Mouse (Mus musculus) lung, postnatal 25 days (tissue): ENCODE measurements around the gene Epb41l2.

Experiments used
- DNase-seq: peaks from one replicate; pipeline ENCODE4 v3.0.0; 2022; ENCODE audit warnings: low spot score

Epb41l2 gene

GRCm38 (mm10) chr10:25436703-25437401, 77.3 kb downstream of the Epb41l2 start:
- no peak for DNase-seq

- DNase-seq, result no peak
These were observed 78.1 kb downstream of the Epb41l2 start for GRCm38 (mm10) chr10:25437586-25438298.

- no peak for DNase-seq
These were observed 78.7 kb downstream of the Epb41l2 start for GRCm38 (mm10) chr10:25438299-25438680.

- no peak for DNase-seq
These were observed 79.6 kb downstream of the Epb41l2 start for GRCm38 (mm10) chr10:25439163-25439562.

GRCm38 (mm10) chr10:25439856-25440255, 80.3 kb downstream of the Epb41l2 start:
- no peak for DNase-seq

GRCm38 (mm10) chr10:25441405-25441804, 81.8 kb downstream of the Epb41l2 start:
- no peak for DNase-seq

GRCm38 (mm10) chr10:25443626-25444025, 84.0 kb downstream of the Epb41l2 start:
- DNase-seq, result no peak

- DNase-seq, result no peak
These were observed 84.7 kb downstream of the Epb41l2 start for GRCm38 (mm10) chr10:25444198-25444783.

GRCm38 (mm10) chr10:25446953-25447525, 87.4 kb downstream of the Epb41l2 start:
- no peak for DNase-seq

GRCm38 (mm10) chr10:25448676-25449075, 89.1 kb downstream of the Epb41l2 start:
- no peak for DNase-seq

GRCm38 (mm10) chr10:25449312-25450020, 89.9 kb downstream of the Epb41l2 start:
- DNase-seq, result peak; percentile 70

- no peak for DNase-seq
These were observed 93.6 kb downstream of the Epb41l2 start for GRCm38 (mm10) chr10:25453150-25453549.

- no peak for DNase-seq
These were observed 94.2 kb downstream of the Epb41l2 start for GRCm38 (mm10) chr10:25453772-25454171.

GRCm38 (mm10) chr10:25457118-25457517, 97.5 kb downstream of the Epb41l2 start:
- no peak for DNase-seq

- DNase-seq, result no peak
These were observed 98.4 kb downstream of the Epb41l2 start for GRCm38 (mm10) chr10:25457996-25458395.

GRCm38 (mm10) chr10:25461832-25462231, 102.2 kb downstream of the Epb41l2 start:
- no peak for DNase-seq

- DNase-seq, result no peak
These were observed 103.1 kb downstream of the Epb41l2 start for GRCm38 (mm10) chr10:25462669-25463068.

GRCm38 (mm10) chr10:25466493-25466892, 106.9 kb downstream of the Epb41l2 start:
- no peak for DNase-seq

GRCm38 (mm10) chr10:25471944-25472343, 112.3 kb downstream of the Epb41l2 start:
- DNase-seq, result no peak

GRCm38 (mm10) chr10:25479716-25480115, 120.1 kb downstream of the Epb41l2 start:
- no peak for DNase-seq

GRCm38 (mm10) chr10:25482791-25483190, 123.2 kb downstream of the Epb41l2 start:
- DNase-seq, result no peak

GRCm38 (mm10) chr10:25488456-25488855, 128.9 kb downstream of the Epb41l2 start:
- DNase-seq, result peak; percentile 73
